Mouse (Mus musculus) heart, postnatal 0 days (tissue): ENCODE measurements at regions not wholly inside any gene's neighbourhood (a gene's known extent, or its start where the extent isn't known, plus 50 kb on each side); places are given as distances from the start of the nearest gene placed in this dataset.

Experiments used
- ATAC-seq: fragments of 200-750 bp; cut with Nextera tagmentation; 2 replicates; pipeline ENCODE4 v1.8.0; 2017; ENCODE audit warnings: low read depth, moderate number of reproducible peaks, moderate library complexity; ENCODE audit not compliant: insufficient read depth
- DNase-seq: peaks from one replicate; pipeline ENCODE4 v3.0.0-alpha.2; 2016; ENCODE audit warnings: low spot score
- H3K27ac ChIP-seq: fragments of 300-500 bp; sonication (generic); 2 replicates; pipeline ENCODE4 v1.5.1; 2014; ENCODE audit warnings: low read depth, mild to moderate bottlenecking
- H3K27me3 ChIP-seq: fragments of 300-500 bp; sonication (generic); 2 replicates; pipeline ENCODE4 v1.6.1; 2014; ENCODE audit warnings: low read length, mixed read lengths; ENCODE audit not compliant: control insufficient read depth, insufficient read depth
- H3K36me3 ChIP-seq: fragments of 300-500 bp; sonication (generic); replicated peaks from 2 replicates; pipeline ENCODE4 v1.6.1; 2014; ENCODE audit warnings: low read length, mixed read lengths; ENCODE audit not compliant: control insufficient read depth, insufficient read depth
- H3K4me1 ChIP-seq: fragments of 300-500 bp; sonication (generic); 2 replicates; pipeline ENCODE4 v1.6.1; 2014; ENCODE audit warnings: antibody characterized with exemption; ENCODE audit not compliant: control insufficient read depth, insufficient read depth
- H3K4me2 ChIP-seq: fragments of 300-500 bp; sonication (generic); 2 replicates; pipeline ENCODE4 v1.6.1; 2014; ENCODE audit warnings: low read depth, mild to moderate bottlenecking, low read length, moderate library complexity
- H3K4me3 ChIP-seq: fragments of 300-500 bp; sonication (generic); 2 replicates; pipeline ENCODE4 v1.5.1; 2014; ENCODE audit warnings: low read depth, low read length
- H3K9ac ChIP-seq: fragments of 300-500 bp; sonication (generic); replicated peaks from 2 replicates; pipeline ENCODE4 v1.6.1; 2014; ENCODE audit warnings: low read depth, low read length, mixed read lengths
- H3K9me3 ChIP-seq: fragments of 300-500 bp; sonication (generic); replicated peaks from 2 replicates; pipeline ENCODE4 v1.6.1; 2016; ENCODE audit warnings: low read length; ENCODE audit not compliant: control insufficient read depth
- CTCF ChIP-seq: IDR thresholded peaks from 2 replicates; pipeline ENCODE4 v1.5.1; 2016; ENCODE audit warnings: antibody characterized with exemption, control low read depth, low read depth
- EP300 ChIP-seq: IDR thresholded peaks from 2 replicates; pipeline ENCODE4 v1.6.1; 2016; ENCODE audit warnings: antibody characterized with exemption, low read depth
- WGBS: fragments of 180-500 bp; shearing (Covaris S2); extraction: QIAGEN DNeasy Blood & Tissue Kit; methylation state at CpG from one replicate; pipeline ENCODE4 v1.1.7; 2014; 5-methylcytosine and 5-hydroxymethylcytosine counted together

- ATAC-seq (no peak), DNase-seq (no peak)
- Histone ChIP-seq H3K36me3 (no peaks in the 10 kb centered on the region), H3K27ac (no peak overlapping the region), H3K9me3 (no peaks in the 10 kb centered on the region), H3K27me3 (no peaks in the 10 kb centered on the region), H3K4me1 (peaks cover 14% of the 10 kb centered on the region; the same call in 1 of the 2 replicates), H3K4me3 (no peak overlapping the region), H3K4me2 (no peak overlapping the region), H3K9ac (no peak overlapping the region)
- 58% methylated on average over 4 of the region's 4 CpGs for WGBS
- no peak for TF ChIP-seq CTCF
- TF ChIP-seq EP300: no peak
Measured at GRCm38 (mm10) chr12:71621542-71621941, 209.3 kb upstream of the Daam1 start.

- DNase-seq (no peak), ATAC-seq (no peak)
- H3K4me2 ChIP-seq: no peak overlapping the region
- H3K4me3 ChIP-seq: no peak overlapping the region
- no peaks in the 10 kb centered on the region for H3K27me3 ChIP-seq
- H3K9me3 ChIP-seq: no peaks in the 10 kb centered on the region
- no peaks in the 10 kb centered on the region for H3K36me3 ChIP-seq
- no peak overlapping the region for H3K27ac ChIP-seq
- peaks cover 14% of the 10 kb centered on the region for H3K4me1 ChIP-seq
- TF ChIP-seq CTCF (no peak), EP300 (no peak)
- no peak overlapping the region for H3K9ac ChIP-seq
- 77% methylated on average over 2 of the region's 2 CpGs for WGBS
Measured at GRCm38 (mm10) chr12:71622761-71623160, 208.1 kb upstream of the Daam1 start.

DNA sequence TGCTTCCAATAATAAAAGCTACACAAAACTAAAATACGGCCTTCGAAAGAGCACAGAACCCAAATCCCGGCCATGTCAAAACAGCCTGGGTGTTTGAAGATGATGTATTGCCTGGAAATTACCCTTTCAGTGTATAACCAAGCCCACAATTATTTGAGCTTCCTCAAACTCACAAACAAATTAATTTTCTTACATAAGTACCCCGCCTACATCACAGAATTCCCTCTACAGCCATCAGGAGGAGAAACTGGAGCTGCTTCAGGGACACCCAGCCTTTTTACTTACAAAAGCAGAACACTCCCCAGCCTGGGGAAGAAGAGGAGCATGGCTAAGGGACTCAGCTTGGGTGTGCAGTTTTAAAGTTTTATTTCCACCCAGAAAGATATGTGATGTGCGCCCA lies 207.6 kb upstream of the Daam1 start:
- no peak for TF ChIP-seq EP300
- no peak for TF ChIP-seq CTCF
- Histone ChIP-seq H3K27ac (no peak overlapping the region), H3K9ac (no peak overlapping the region), H3K4me1 (peaks cover 14% of the 10 kb centered on the region), H3K9me3 (no peaks in the 10 kb centered on the region), H3K4me3 (no peak overlapping the region), H3K27me3 (no peaks in the 10 kb centered on the region), H3K4me2 (no peak overlapping the region), H3K36me3 (no peaks in the 10 kb centered on the region)
- WGBS: 87% methylated on average over 5 of the region's 5 CpGs
- ATAC-seq (no peak), DNase-seq (no peak)

DNA sequence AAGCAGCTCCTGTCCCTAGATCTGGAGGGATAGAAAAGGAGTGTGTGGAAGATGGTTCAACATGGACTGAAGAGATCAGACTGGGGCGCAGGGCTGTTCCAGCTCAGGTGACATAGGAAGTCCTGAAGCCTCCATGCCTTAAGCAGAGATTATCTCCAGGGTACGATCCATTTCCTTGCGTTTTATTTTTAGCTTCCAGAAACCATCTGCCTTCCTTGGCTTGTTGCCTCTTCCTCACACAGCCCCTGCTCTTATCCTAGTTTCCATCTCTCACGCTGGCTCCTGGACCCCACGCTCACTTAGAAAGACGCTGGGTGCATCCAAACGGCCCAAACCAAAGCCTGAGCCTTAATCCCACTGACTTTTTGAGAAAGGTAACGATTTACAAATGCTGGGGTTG lies 206.8 kb upstream of the Daam1 start:
- H3K9me3 ChIP-seq: no peaks in the 10 kb centered on the region

DNA sequence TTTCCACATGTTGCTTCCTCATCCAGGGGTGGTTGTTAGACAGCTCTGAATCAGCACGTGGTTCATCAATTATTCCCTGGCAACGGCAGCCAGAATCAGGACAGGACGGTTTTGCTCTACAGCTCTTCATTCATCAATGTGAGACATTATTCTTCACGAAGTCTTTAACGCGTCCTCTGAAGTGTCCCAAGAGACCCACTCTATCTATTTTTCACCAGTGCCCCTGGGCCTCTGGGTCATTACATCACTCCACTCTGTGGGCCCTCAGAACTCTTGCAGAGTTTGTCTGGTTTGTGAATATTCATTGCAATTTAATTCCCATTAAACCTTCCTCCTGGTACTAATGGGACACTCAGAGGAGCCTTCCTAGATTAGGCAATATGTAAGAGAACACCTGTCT lies 206.2 kb upstream of the Daam1 start:
- DNase-seq (no peak), ATAC-seq (no peak)
- Histone ChIP-seq H3K9ac (no peak overlapping the region), H3K4me3 (no peak overlapping the region), H3K27ac (no peak overlapping the region), H3K27me3 (no peaks in the 10 kb centered on the region), H3K9me3 (no peaks in the 10 kb centered on the region), H3K4me2 (no peak overlapping the region), H3K4me1 (peaks cover 14% of the 10 kb centered on the region), H3K36me3 (no peaks in the 10 kb centered on the region)
- 61% methylated on average over 6 of the region's 6 CpGs for WGBS
- no peak for TF ChIP-seq CTCF

More for the DNA sequence above, 206.8 kb upstream of the Daam1 start:
- Histone ChIP-seq H3K27me3 (no peaks in the 10 kb centered on the region), H3K4me2 (no peak overlapping the region), H3K4me3 (no peak overlapping the region), H3K4me1 (peaks cover 14% of the 10 kb centered on the region), H3K27ac (no peak overlapping the region), H3K36me3 (no peaks in the 10 kb centered on the region), H3K9ac (no peak overlapping the region)
- ATAC-seq (no peak), DNase-seq (no peak)
- no peak for TF ChIP-seq CTCF
- TF ChIP-seq EP300: no peak
- WGBS: 52% methylated on average over 8 of the region's 8 CpGs

DNA sequence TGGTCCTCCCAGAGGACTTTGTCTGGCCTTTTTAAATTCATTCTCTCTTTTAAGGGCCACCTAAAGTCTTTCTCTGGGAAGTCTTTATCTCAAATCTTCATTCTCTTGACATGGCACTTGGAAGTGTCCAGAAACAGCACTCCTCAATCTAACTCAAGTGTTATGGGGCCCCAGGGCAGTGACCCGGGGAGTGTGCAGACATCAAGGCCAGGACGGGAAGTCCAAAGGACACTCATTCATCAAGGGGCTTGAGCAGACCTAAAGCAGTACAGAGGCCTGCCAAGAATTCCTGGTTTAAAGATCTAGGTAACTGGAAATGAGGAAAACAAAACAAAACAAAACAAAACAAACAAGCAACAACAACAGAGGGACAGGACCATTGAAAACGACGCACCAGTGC lies 205.8 kb upstream of the Daam1 start:
- Histone ChIP-seq H3K4me1 (peaks cover 14% of the 10 kb centered on the region), H3K4me2 (no peak overlapping the region), H3K27ac (no peak overlapping the region), H3K9me3 (no peaks in the 10 kb centered on the region), H3K36me3 (no peaks in the 10 kb centered on the region), H3K27me3 (no peaks in the 10 kb centered on the region), H3K4me3 (no peak overlapping the region), H3K9ac (no peak overlapping the region)
- DNase-seq: no peak
- no peak for ATAC-seq
- TF ChIP-seq CTCF: no peak
- TF ChIP-seq EP300: no peak
- WGBS: 58% methylated on average over 4 of the region's 4 CpGs
